Mouse (Mus musculus): ENCODE results near the gene Iqcc.

Iqcc gene

DNA sequence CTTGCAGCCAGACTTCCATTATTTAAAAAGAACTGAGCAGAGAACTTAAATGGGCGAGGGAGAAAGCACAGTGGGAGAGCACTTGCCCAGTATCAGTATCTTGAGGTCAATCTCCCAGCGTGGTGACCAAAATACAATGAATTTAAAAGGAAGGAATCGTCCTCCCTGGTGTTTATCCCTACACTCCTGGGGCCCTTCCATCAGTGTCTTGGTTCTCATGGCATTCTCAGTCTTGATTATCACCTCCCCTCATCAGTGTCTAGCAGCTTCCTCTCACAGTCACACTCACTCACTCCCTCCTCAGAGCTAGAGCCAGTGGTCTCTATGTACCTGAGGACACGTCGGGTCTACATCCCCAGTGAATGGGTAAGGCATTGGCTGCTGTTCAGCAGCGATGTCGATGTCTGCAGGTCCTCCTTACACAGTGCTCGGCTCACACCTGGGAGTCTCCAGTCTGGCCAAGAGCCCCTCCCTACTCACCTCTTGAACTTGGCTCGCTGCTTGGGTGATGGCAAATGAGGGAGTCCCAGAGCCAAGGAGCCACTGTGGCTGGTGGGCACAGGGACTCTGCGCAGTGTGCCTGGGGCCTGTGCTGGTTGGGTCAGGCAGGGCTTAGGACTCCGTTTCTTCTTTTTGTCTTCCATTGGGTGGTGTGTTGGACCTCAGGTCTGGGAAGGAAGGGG is 3.4 kb upstream of the Iqcc start:
- no peak for DNase-seq (ENCODE audit: low read depth, low spot score)

DNA sequence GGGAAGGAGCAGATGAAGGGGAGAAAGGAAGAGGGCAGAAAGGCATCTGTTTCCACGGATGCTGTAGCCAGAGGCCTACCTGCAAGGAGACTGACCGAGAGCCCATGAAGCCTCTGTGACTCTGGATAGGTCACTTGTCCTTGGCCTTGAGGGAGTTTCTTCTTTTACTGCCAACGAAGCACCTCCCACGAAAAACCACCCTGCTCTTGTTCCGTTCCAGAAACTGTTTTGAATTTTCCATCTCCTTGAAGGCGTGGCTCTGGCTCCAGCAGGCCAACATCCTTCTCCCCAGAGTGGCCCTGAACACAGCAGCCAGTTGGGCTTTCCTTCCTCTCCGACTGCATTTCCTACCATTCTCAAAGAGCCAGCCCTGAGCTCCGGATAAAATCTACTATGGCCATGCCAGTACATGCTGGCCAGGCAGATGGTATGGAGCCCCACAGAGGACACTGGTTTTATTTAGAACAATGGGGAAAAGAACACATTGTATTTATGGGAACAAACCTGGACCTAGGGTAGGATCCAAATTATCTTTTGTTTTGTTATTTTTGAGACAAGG is 2.5 kb upstream of the Iqcc start:
- no peak for DNase-seq (ENCODE audit: low read depth, low spot score)

DNA sequence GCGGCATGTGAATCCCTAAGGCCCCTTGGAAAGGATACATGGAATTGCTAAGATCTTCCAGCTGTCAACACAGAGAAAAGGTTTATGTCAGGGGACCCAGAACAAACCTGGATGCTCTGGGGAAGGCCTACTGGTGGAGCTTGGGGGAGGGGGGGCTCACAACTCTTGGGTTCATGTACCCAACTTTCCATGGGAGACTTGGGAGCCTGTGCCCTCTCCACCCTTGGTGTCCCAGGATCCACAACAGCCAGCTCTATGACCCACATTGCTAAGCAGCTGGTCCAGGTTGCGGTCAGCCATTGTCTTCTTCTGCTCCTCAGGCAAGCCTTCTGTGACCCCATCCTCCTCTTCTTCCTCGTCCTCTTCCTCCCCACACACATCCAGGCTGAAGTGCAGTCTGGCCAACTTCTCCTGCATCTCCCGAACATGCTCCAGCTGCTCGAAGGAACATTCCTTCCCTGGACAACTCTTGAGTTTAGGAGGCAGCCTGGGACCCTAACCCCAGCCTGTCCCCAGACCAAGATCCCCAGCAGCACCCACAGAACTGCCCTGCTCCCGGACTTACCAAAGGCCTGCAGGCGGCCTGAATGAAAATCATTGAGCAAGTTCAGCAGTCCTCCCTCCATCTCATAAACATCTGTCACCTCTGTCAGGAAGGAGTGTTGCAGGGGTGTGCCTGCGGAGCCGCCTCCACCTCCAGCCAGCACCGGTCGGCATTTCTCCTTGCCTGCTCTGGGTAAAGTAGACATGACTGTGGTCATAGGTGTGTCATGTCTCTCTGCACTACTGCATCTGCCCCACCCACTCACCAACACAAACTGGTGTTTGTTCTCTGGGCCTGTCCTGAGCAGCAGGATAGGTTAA is 1.8 kb upstream of the Iqcc start:
- DNase-seq (ENCODE audit: low read depth, low spot score), result no peak

DNA sequence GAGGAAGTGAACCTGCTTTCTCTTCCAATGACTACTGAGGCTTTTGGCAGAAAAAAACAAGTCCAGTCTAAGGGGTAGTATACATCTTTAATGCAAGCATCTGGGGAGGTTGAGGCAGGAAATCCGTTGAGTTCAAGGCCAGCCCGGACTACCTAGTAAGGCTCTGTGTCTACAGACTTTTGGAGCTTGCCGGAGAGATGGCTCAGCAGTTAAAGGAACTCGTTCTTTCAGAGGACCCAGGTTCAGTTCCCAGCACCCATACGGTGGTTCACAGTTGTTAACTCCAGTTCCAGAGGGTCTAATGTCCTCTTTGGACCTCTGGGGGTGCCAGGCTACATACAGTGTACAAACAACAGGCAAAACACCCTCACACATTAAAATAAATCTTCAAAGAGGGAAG is 868 bp downstream of the Iqcc start:
- no peak for DNase-seq (ENCODE audit: low read depth, low spot score)

DNA sequence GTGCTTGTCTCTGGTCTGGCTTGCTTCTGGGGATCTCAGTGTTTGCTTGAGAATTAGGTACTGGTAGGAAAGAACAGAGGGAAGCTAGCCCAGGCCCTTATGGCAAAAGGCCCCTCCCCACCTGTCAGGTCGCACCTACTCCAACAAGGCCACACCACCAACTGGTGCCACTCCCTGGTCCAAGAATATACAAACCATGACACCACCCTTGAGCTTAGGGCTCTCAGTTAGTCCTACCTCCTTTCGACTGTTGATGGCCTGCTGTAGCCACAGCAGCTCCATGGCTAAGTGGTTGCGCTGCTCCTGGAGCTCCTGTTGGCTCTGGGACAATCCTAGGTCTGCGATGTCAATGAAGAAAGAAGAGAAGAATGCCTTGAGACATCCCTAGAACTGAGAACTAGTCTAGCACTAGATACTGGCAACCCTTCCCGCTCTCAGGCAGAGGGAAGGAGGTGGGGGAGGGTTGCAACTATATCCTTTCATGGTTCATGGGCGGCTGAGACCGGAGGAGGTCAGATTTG is 1.7 kb downstream of the Iqcc start:
- no peak for DNase-seq (ENCODE audit: low read depth, low spot score)

DNA sequence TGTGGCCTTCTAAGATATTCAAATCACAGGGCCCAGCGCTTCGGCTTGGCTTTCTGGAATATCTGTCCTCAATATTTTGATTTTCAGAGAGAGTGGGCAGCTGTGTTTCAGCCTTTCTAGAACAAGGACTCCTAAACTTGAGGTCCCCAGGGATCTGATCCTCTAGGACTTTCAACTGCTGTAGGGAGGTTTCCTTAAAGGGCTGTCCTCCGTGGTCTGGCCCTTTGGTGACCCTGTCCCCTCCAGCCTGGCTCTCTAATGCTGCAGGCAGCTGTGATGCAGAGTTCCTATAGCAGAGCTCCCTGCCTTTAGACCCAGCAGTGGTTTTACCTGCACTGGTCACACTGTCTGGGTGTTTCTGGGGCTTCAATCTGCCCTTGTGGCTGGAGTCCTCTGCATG is 2.3 kb downstream of the Iqcc start:
- no peak for DNase-seq (ENCODE audit: low read depth, low spot score)

DNA sequence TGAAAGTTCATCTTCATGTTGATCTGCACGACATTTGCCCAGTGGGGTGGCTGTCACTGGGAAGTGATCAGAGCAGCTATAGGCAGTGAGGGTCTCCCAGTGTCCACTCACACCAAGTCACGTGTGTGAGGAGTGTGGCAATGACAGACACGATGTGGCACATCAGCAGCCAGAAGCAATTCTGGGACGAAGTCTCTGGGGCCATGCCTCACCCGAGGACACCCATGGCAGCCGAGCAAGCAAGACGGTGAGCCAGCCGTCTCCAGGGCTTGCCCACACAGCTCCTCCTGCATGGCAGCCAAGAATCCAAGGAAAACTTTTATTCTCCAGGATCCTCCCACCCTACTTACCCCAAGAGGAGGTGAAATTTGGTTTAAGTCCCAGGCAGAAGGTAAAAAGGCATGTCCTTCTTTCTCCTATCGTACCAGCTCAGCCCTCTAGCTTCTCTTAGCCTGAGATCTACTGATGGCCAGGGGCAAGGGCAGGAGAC is 3.1 kb downstream of the Iqcc start:
- DNase-seq (ENCODE audit: low read depth, low spot score), result no peak

DNA sequence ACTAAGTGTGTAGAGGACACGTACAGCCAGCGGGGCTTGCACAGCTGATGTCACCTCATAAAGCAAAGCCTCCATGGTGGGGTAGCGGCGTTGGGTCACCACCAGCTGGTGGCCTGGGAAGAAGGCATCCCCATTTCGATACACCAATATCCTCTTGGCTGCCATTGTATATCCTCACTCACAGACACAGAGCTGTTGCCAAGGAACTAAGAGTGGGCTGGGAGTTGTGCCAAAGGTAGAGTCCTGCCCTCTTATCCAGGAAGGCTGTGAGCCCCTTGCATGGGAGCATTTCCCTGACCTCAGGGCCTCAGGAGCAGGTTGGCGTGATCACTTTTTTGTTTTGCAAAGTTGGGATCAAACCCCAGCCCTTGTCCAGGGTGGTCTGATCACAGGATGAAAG is 4.8 kb downstream of the Iqcc start, which contains the start of gene Dcdc2b:
Dcdc2b (minus strand) TSS at position 165 of the 400 bp plus-strand sequence.
- no peak for DNase-seq (ENCODE audit: low read depth, low spot score)

DNA sequence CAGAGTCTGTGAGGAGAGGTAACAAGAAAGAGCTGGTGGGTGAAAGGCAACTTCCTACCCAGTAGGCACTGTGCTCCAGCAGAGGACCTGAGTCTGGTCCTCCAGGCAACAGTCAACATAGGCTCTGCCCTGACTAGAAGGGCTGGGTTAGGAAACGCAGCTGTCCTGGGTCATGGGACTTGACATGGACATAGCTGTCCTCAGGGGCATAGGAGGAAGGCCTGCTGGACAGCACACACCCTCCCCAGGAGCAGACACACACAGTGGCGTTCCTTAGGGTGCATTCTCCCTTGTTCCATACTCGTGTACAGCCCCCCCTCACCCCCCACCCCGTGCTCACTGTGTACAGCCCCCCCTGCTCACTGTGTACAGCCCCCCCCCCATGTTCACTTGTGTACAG is 8.4 kb downstream of the Iqcc start:
- DNase-seq (ENCODE audit: low read depth, low spot score), result no peak

DNA sequence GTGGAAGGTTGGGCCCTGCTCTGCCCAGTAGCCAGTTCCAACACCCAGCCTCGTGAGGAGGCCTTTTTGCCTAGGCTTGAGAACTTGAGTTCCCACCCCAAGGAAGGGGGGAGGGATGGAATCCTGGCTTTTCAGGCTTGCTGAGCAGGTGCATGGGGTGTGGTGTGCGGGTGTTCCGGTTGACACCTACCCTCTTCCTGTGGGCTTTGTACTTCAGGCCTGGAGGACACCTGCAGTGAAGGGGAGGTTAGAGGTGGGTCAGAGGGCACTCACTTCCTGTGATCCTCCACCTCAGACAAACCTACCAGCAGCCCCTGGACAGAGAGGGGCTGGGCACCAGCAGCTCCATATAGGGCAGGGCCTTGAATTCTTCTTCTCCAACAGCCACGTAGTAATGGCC is 8.9 kb downstream of the Iqcc start:
- DNase-seq (ENCODE audit: low read depth, low spot score), result no peak

DNA sequence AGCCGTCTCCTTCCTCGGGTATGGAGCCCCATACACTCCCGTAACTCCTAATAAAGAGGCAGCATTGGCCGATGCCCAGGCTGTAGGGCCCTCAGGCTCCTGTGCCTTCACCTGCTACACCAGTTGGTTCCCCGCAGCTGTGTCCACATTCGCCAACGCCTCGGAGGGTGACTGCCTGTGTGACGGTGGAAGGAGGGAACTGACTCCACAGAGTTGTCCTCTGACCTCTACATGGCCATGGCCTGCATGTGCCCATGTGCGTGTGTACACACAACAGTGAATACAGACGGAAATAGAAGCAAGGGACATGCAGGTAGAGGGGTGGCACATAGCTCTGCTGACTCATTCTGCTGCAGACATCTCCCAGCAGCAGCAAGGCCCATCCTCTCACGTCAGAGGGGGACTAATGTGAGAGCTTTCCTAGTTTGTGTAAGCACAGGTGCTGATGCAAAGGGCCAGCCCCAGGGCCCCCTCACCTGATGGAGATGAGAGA is 9.7 kb downstream of the Iqcc start:
- DNase-seq (ENCODE audit: low read depth, low spot score), result no peak

DNA sequence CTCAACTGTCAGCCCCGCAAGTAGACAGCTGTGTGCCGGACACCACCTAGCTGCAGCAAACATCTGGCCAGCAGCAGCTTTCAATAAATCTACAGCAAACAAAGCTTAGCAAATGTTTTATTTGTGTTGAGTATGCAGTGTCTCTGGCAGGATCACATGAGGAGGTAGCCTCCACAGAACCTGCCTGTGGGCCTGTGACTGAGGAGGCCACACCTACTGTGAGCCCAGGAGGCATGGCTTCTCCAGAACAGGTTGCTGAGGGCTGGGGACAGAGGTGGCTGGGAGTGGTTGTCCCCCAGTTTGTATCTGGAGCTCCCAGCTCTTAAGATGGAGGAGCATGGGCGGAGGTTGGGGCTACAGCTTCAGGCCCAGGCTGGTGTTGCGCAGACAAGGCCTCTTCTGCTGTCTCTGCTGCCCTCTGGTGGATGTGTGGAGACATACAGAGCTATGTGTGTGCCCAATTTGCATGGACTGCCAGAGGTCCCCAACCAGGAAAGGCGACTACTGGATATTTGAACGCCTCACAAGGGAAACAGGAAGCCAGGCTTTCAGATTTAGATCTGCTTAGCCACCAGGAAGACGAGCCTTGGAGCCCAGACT is 10.4 kb downstream of the Iqcc start:
- DNase-seq (ENCODE audit: low read depth, low spot score), result peak; percentile 88

DNA sequence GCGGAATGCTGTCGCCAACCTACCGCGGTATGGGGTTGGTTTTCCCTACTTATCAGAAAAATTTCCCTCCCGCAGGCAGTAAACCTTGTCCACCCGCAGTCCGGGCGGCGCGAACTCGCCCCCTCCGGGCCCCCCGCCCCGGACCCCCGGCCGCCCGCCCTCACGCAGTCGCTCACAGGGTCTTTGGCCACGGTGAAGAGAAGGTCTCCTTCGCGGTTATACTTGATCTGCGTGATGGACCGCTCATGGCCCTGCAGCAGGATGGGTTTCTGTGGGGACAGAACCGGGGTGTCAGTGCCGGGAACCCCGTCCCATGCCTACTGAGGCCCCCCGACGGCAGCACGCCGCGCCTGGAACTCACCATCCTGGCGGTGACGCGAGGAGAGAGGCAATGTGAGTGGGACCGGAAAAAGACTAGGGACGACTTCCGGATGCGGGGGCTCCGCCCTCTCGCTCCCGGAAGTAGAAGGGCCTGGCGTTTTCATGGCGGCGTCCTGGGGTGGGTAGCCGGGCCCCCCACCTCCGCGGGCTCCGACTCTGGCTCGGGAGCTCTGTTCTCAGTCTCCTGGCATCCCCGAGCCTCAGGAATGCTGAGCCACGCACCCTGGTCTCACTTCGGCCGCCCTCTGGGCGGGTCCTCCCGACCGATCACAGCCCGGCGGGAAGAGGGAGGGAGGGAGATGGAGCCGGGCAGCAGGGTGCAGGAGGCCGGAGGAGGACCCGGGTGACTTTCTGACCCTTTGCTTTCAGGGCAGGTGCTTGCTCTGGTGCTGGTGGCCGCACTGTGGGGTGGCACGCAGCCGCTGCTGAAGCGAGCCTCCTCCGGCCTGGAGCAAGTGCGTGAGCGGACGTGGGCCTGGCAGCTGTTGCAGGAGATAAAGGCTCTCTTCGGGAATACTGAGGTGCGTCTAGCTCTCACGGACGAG is 18.4 kb downstream of the Iqcc start, which contains the start of the genes Eif3i and Tmem234:
Eif3i (minus strand) TSS at position 416 of the 926 bp plus-strand sequence.
Tmem234 (plus strand) TSS at position 436 of the 926 bp plus-strand sequence.
- peak; percentile 81 for DNase-seq (ENCODE audit: low read depth, low spot score)

DNA sequence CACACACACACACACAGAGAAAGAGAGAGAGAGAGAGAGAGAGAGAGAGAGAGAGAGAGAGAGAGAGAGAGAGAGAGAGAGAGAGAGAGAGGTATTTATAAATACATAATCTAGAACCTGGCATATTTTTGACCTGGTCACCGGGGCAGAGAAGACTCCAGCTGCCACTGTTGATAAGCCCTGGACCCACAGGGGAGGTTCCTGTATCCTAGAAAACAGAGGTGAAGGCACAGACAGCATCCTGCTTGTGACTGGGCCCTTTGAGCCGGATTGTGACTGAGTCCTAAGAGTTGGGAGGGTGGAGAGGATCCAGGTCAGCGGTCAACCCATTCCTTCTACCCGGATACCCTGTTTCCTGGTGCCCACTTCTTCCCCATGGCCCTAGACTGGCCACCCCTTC is 30.0 kb downstream of the Iqcc start:
- no peak for DNase-seq (ENCODE audit: low read depth, low spot score)

DNA sequence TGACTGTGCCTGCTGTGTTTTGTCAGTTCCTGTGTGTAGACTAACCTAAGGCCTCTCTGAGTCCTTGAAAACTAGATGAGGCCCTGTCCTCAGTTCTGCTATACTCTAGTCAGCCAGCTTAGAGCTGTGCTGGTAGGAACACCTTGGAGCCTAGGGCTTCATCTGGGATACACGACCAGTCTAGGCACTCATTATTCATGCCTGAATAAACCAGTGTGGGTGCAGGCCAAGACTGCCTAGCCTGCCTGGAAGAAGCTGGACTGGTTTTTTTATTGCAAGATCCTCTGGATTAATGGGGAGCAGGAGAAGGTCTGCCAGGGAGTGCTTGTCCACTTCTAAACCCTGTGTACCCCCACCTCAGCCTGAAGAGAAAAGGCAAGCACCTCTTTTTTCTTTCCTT is 32.0 kb downstream of the Iqcc start:
- no peak for DNase-seq (ENCODE audit: low read depth, low spot score)

DNA sequence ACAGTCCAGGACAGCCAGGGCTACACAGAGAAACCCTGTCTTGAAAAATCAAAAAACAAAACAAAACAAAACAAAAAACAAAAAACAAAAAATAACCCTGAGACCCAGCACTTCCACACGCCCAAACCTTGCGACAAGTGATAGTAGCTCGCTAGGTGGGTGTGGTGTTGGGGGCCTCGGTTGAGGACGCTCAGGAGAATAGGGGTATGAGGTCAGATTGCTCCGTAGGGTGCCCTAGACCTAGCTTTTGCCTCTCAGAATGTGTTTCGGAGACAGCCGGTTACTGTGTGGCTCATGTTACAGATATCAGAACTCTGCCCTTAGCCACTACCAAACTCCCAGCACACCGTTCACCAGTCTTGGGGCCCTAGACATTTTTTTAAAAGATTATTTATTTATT is 33.1 kb downstream of the Iqcc start:
- no peak for DNase-seq (ENCODE audit: low read depth, low spot score)

DNA sequence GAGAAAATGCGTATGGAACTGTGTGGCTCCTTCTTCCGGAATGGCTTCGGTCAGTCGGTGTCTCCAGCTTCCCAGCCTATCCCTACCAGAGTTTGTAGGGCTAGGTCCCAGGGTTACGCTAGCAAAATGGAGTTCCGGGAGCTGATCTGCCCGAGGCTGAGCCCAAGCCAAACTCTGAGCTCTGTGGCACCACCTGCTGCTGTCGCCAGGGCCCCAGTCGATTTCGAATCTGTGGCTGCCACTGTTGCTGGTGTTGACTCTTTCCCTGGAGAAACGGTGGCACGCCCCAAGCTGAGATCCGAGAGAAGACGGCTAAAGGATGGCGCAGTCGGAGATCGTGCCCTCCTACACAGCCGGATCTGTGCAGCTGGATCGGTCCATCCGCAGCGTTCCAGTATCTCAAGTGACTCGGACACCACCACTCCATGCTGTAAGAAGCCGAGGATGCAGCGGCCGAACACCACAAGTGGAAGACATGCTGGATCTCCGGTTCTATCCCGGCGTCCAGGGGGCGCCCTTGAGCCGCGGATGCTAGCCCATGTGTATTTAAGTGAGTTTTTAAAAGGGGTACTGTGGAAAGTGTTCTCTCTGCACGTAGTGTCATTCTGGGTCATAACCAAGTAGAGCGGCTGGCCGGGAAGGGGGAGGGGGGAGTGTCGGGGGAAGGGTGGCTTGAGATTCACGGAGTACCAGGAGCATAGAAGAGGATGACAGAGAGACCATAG is 33.9 kb downstream of the Iqcc start:
- peak; percentile 68 for DNase-seq (ENCODE audit: low read depth, low spot score)

DNA sequence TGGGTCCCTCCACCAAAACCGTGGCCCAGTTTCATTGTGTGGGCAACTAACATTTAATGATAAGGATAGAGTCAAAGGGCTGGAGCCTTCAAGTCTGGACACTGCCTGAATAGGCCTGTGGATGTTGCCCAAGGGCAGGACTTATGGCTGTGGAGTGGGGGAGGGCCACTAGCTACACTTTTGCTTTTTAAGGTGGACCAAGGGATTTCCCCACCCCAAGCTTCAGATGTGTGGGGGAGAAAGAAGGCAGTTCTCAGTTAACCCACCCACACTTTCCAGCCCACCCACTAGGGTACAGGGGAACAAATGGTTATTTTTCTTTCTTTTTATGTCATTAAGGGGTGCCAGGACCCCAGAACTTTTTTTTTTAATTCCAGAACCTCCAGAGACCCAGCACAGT is 34.5 kb downstream of the Iqcc start:
- DNase-seq (ENCODE audit: low read depth, low spot score), result no peak

DNA sequence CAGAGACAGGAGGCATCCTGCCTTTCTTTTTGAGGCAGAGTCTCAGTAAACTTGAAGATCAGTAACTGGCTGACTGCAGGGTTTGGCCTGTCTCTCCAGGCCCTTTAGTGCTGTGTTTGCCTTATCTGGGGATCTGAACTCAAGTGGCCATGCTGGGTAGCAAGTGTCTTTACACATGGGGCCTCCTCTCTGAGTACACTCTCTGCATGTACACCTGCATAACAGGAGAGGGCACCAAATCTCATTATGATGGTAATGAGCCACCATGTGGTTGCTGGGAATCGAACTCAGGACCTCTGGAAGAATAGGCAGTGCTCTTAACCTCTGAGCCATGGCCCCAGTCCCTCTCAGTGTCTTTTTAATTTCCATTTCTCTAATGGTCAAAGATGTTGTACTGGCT is 36.6 kb downstream of the Iqcc start:
- no peak for DNase-seq (ENCODE audit: low read depth, low spot score)

DNA sequence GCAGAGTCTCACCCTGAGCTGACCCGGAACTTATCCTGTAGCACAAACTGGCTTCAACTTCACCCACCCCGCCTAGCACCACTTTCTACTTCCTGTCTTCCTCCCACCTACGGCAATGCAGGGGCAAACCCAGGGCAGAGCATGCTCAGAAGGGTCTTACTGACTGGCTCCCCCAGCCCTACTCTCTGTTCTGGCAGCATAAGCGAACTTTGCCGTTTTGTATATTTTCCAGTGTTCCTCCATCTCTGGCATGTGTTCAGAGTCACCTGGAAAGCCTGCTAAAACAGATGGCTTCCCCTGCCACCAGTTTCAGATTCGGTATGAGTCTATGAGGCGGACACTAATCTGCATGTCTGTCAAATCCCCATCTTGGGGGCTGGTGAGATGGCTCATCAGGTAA is 38.6 kb downstream of the Iqcc start:
- DNase-seq (ENCODE audit: low read depth, low spot score), result no peak

Measured in forelimb bud, embryonic 11.5 days (tissue).